Mouse (Mus musculus): ENCODE data around the gene Dupd1. TPM values are rescaled to one million over a fixed set of nuclear protein-coding genes. Genes with fewer than 3 reads are reported as not detected.

Dupd1 gene
- 0.54 TPM in 1 of 2 replicates, not detected in the other for polyA plus RNA-seq (2015; fragmentation: Nextera tagmentation; extraction: Ambion mirVana)

DNA sequence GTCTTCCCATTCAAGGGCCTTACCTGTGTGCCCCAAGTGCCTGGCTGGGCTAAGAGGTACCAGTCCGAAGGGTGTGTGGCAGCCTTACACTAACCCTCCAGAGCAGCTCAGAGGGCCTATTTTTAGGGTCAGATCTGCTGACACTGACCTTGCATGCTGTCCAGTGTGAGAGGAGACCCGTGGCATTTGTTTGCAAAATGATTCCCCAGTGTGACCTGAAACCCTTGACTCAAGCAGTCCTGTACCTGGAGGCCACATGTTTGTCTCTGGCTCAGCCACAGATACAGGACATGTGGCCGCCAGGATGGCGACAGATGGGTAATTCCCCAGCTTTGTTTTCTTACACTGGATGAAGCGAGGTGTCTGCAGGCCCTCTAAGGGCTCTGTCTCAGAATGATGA, at the start of gene Dupd1:
Gene Dupd1, minus strand, starts transcription at position 91 of the 400 bp plus-strand sequence.
- ATAC-seq (replicated peaks; ENCODE audit: extremely low read depth, insufficient read depth, low FRiP score), result no peak
- H3K9ac ChIP-seq (ENCODE audit: low read length), result no peak within 1 kb of the TSS
- H3K9me3 ChIP-seq (replicated peaks; ENCODE audit: control insufficient read depth, low read length), result no peaks in the 10 kb centered on the region
- H3K4me2 ChIP-seq (ENCODE audit: low read depth, low read length), result no peak within 1 kb of the TSS
- 55% methylated on average over 5 of the region's 5 CpGs for WGBS
- no peaks in the 10 kb centered on the region for H3K36me3 ChIP-seq (ENCODE audit: control insufficient read depth, insufficient read depth)
- peaks cover 8% of the 10 kb centered on the region for H3K4me1 ChIP-seq (ENCODE audit: control insufficient read depth, insufficient read depth, low read length)
- no peak within 1 kb of the TSS for H3K27ac ChIP-seq (ENCODE audit: low read length)
- no peaks in the 10 kb centered on the region for H3K27me3 ChIP-seq (ENCODE audit: control insufficient read depth, insufficient read depth, low read length)
- no peak within 1 kb of the TSS for H3K4me3 ChIP-seq (ENCODE audit: low read length)

DNA sequence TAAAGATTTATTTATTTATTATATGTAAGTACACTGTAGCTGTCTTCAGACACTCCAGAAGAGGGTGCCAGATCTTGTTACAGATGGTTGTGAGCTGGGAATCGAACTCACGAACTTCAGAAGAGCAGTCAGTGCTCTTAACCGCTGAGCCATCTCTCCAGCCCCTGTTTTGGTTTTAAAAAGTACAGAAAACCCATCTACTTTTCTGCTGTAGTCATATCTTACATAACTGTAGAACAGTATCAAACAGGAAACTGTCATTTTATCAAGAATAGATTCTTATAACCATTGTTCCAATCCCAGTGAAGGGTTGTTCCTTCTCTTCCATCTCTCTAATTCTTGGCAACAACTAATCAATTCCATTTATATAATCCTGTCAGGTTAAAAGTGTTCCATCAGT, 49.4 kb upstream of the Dupd1 start:
- no peak overlapping the region for H3K27ac ChIP-seq (ENCODE audit: low read length)
- WGBS, result 87% methylated on average over 3 of the region's 3 CpGs
- no peaks in the 10 kb centered on the region for H3K36me3 ChIP-seq (ENCODE audit: control insufficient read depth, insufficient read depth)
- H3K9me3 ChIP-seq (replicated peaks; ENCODE audit: control insufficient read depth, low read length), result no peaks in the 10 kb centered on the region
- ATAC-seq (replicated peaks; ENCODE audit: extremely low read depth, insufficient read depth, low FRiP score), result no peak
- no peak overlapping the region for H3K9ac ChIP-seq (ENCODE audit: low read length)
- H3K4me1 ChIP-seq (ENCODE audit: control insufficient read depth, insufficient read depth, low read length), result peaks cover 12% of the 10 kb centered on the region
- H3K27me3 ChIP-seq (ENCODE audit: control insufficient read depth, insufficient read depth, low read length), result no peaks in the 10 kb centered on the region
- H3K4me2 ChIP-seq (ENCODE audit: low read depth, low read length), result no peak overlapping the region
- no peak overlapping the region for H3K4me3 ChIP-seq (ENCODE audit: low read length)

GRCm38 (mm10) chr14:21761560-21761959, 47.2 kb upstream of the Dupd1 start:
- Histone ChIP-seq H3K9me3 (replicated peaks; ENCODE audit: control insufficient read depth, low read length) (no peaks in the 10 kb centered on the region), H3K4me2 (ENCODE audit: low read depth, low read length) (no peak overlapping the region), H3K27ac (ENCODE audit: low read length) (no peak overlapping the region), H3K27me3 (ENCODE audit: control insufficient read depth, insufficient read depth, low read length) (no peaks in the 10 kb centered on the region), H3K4me1 (ENCODE audit: control insufficient read depth, insufficient read depth, low read length) (peaks cover 13% of the 10 kb centered on the region), H3K36me3 (ENCODE audit: control insufficient read depth, insufficient read depth) (no peaks in the 10 kb centered on the region), H3K9ac (ENCODE audit: low read length) (no peak overlapping the region), H3K4me3 (ENCODE audit: low read length) (no peak overlapping the region)
- no peak for ATAC-seq (replicated peaks; ENCODE audit: extremely low read depth, insufficient read depth, low FRiP score)
- WGBS, result 67% methylated on average over 9 of the region's 9 CpGs

DNA sequence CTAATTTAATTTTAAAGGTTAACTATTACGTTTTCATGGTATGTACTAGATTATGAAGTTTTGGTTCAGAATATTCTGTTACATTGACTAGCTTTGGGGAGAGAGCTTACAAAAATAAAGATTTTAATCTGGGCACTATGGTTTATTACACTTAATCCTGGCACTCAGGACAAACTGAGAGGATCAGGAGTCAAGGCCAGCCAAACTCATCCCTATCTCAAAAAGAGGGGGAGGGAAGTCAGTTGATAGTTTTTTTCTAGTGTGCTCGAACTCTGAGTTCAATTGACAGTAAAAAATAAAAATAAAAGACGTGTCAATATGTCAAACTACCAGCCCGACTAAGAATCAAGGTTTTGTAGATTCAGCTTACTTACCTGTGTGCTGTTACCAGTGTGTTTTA, 39.0 kb upstream of the Dupd1 start:
- Histone ChIP-seq H3K9me3 (replicated peaks; ENCODE audit: control insufficient read depth, low read length) (no peaks in the 10 kb centered on the region), H3K27ac (ENCODE audit: low read length) (no peak overlapping the region), H3K4me1 (ENCODE audit: control insufficient read depth, insufficient read depth, low read length) (peaks cover 10% of the 10 kb centered on the region), H3K4me2 (ENCODE audit: low read depth, low read length) (no peak overlapping the region), H3K27me3 (ENCODE audit: control insufficient read depth, insufficient read depth, low read length) (no peaks in the 10 kb centered on the region), H3K4me3 (ENCODE audit: low read length) (no peak overlapping the region), H3K36me3 (ENCODE audit: control insufficient read depth, insufficient read depth) (no peaks in the 10 kb centered on the region), H3K9ac (ENCODE audit: low read length) (no peak overlapping the region)
- ATAC-seq (replicated peaks; ENCODE audit: extremely low read depth, insufficient read depth, low FRiP score), result no peak
- WGBS, result 73% methylated on average over 4 of the region's 4 CpGs

- H3K36me3 ChIP-seq (ENCODE audit: control insufficient read depth, insufficient read depth), result no peaks in the 10 kb centered on the region
- no peak for ATAC-seq (replicated peaks; ENCODE audit: extremely low read depth, insufficient read depth, low FRiP score)
- no peak overlapping the region for H3K4me2 ChIP-seq (ENCODE audit: low read depth, low read length)
- no peak overlapping the region for H3K27ac ChIP-seq (ENCODE audit: low read length)
- H3K27me3 ChIP-seq (ENCODE audit: control insufficient read depth, insufficient read depth, low read length), result no peaks in the 10 kb centered on the region
- 92% methylated on average over 3 of the region's 3 CpGs for WGBS
- H3K4me1 ChIP-seq (ENCODE audit: control insufficient read depth, insufficient read depth, low read length), result peaks cover 10% of the 10 kb centered on the region
- no peak overlapping the region for H3K4me3 ChIP-seq (ENCODE audit: low read length)
- no peaks in the 10 kb centered on the region for H3K9me3 ChIP-seq (replicated peaks; ENCODE audit: control insufficient read depth, low read length)
- H3K9ac ChIP-seq (ENCODE audit: low read length), result no peak overlapping the region
These were observed 38.0 kb upstream of the Dupd1 start for GRCm38 (mm10) chr14:21752411-21752810.

DNA sequence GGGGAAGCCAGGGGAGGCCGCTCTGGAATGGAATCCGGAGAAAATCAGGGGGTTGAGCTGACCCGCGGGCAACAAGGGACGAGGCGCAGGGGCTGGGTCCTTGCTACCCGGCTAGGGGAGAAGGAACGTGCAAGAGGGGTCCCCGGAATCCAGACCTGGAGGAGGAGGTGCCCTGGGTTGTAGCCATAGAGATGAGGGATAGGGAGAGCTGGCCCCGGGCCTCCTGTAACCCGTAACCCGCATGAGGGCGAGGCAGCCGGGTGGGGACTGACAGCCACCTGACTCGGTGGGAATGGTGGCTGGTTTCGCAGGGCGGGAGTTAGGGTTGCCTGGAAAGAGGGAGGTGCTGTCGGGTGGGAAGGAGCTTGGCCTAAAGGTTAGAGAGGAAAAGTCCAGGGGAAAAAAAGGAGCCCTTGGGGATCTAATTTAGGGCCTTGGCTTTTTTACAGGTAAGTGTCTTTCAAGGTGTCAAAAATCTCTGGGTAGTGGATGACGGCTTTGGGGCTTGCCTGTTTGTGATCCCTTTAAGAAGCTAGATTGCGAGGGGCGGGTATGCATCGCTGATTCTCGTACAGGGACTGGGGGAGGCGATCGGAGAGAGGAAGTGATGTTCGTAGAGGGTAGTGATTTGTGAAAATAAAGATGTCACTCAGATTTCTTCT, 36.6 kb upstream of the Dupd1 start, which contains the start of gene Dusp13:
Gene Dusp13, minus strand, starts transcription at position 301 of the 662 bp plus-strand sequence.
- Histone ChIP-seq H3K27me3 (ENCODE audit: control insufficient read depth, insufficient read depth, low read length) (no peaks in the 10 kb centered on the region), H3K36me3 (ENCODE audit: control insufficient read depth, insufficient read depth) (no peaks in the 10 kb centered on the region), H3K4me1 (ENCODE audit: control insufficient read depth, insufficient read depth, low read length) (peaks cover 10% of the 10 kb centered on the region), H3K9ac (ENCODE audit: low read length) (peak within 1 kb of the TSS; percentile 89), H3K9me3 (replicated peaks; ENCODE audit: control insufficient read depth, low read length) (no peaks in the 10 kb centered on the region), H3K27ac (ENCODE audit: low read length) (peak within 1 kb of the TSS; percentile 84), H3K4me3 (ENCODE audit: low read length) (peak within 1 kb of the TSS; percentile 87), H3K4me2 (ENCODE audit: low read depth, low read length) (peak within 1 kb of the TSS; percentile 72)
- 0% methylated on average over 26 of the region's 26 CpGs for WGBS
- ATAC-seq (replicated peaks; ENCODE audit: extremely low read depth, insufficient read depth, low FRiP score), result peak; percentile 77

DNA sequence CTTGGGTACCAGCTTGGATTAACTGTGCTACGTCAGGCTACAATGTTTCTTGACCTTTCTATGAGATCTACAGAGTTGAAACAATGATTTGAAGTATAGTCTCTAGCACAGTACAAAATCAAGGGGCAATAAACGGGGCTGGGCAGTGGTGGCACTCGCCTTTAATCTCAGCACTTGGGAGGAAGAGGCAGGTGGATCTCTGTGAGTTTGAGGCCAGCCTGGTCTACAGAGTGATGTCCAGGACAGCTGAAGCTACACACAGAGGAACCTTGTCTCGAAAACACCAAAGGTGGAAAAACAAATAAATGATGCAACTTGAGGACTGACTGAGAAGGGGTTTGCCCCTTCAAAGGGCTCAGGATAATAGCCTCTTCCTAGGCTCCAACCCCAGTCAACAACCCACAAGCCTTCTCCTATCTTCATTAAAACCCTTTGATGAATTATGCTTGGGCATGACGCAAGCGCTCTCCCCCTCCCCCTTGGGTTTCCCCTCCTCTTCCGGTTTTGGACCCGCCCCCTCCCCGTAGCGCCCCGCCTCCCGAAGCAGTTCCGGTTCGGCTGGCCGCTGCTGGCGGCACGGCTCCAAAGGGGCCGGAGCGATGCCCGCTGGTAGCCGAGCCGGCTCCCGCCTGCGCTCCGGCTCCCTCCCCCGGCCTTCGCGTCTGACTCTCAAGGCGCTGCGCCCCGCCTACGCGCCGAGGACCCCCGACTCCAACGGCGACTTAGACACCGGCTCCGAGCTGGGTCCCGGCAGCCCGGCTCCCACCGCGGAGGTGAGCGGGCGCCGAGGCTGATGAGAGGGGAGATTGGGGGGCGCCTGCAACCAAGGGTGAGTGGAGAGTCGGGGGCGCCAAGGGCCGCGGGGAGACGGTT, 35.9 kb upstream of the Dupd1 start, which contains the start of gene Samd8:
Gene Samd8, plus strand, starts transcription at position 524 of the 873 bp plus-strand sequence.
- peak; percentile 88 for ATAC-seq (replicated peaks; ENCODE audit: extremely low read depth, insufficient read depth, low FRiP score)
- Histone ChIP-seq H3K27ac (ENCODE audit: low read length) (peak within 1 kb of the TSS; percentile 84), H3K4me3 (ENCODE audit: low read length) (peak within 1 kb of the TSS; percentile 87)

DNA sequence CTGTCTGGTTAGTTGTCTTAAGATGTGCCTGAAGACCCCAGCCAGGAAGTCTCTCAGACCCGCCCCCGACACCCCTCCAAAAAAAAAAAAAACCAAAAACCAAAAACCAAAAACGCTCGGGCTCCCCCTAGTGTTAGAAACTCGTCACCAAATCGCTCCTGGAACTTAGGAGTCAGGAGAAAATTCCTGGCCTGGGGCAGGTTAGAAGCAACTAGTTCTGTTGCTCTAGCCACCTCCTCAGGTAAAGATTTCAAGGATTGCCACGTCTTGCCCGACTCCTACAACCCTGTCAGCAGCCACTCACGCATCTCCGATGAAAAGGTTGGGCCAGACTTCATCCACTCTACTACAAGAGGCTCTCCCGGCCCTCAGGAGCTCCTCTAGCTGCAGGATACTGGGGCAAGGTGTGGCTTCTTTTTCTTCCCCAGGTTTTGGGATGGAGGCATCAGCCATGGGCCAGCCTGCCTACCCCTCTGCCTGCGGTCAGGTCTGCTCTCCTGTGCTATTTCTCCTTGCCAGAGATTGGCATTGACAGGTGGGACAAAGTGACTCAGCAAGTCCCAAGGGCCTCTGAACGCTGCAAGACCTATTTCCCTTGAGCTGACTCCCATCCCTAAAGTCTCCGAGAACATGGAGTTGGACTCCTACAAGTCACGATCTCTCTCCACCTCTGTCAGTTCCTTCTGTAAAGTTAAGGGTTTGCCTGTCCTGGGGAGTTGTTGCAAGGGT, 33.9 kb upstream of the Dupd1 start:
- Histone ChIP-seq H3K9ac (ENCODE audit: low read length) (no peak overlapping the region), H3K4me1 (ENCODE audit: control insufficient read depth, insufficient read depth, low read length) (peaks cover 10% of the 10 kb centered on the region), H3K9me3 (replicated peaks; ENCODE audit: control insufficient read depth, low read length) (no peaks in the 10 kb centered on the region), H3K4me3 (ENCODE audit: low read length) (no peak overlapping the region), H3K27ac (ENCODE audit: low read length) (no peak overlapping the region), H3K36me3 (ENCODE audit: control insufficient read depth, insufficient read depth) (no peaks in the 10 kb centered on the region), H3K27me3 (ENCODE audit: control insufficient read depth, insufficient read depth, low read length) (no peaks in the 10 kb centered on the region; the same call in 1 of the 2 replicates), H3K4me2 (ENCODE audit: low read depth, low read length) (no peak overlapping the region)
- WGBS, result 37% methylated on average over 15 of the region's 15 CpGs
- no peak for ATAC-seq (replicated peaks; ENCODE audit: extremely low read depth, insufficient read depth, low FRiP score)

More for the DNA sequence above, 35.9 kb upstream of the Dupd1 start, which contains the start of gene Samd8:
- H3K4me2 ChIP-seq (ENCODE audit: low read depth, low read length), result peak within 1 kb of the TSS; percentile 72
- no peaks in the 10 kb centered on the region for H3K9me3 ChIP-seq (replicated peaks; ENCODE audit: control insufficient read depth, low read length)
- H3K4me1 ChIP-seq (ENCODE audit: control insufficient read depth, insufficient read depth, low read length), result peaks cover 10% of the 10 kb centered on the region
- H3K36me3 ChIP-seq (ENCODE audit: control insufficient read depth, insufficient read depth), result no peaks in the 10 kb centered on the region
- peak within 1 kb of the TSS; percentile 89 for H3K9ac ChIP-seq (ENCODE audit: low read length)
- H3K27me3 ChIP-seq (ENCODE audit: control insufficient read depth, insufficient read depth, low read length), result no peaks in the 10 kb centered on the region
- WGBS, result 6% methylated on average over 52 of the region's 52 CpGs

Data from heart, embryonic 16.5 days (tissue).